Mouse (Mus musculus): Measurements from ENCODE around the gene Herpud1. TPM values are rescaled to one million over a fixed set of nuclear protein-coding genes. Genes with fewer than 3 reads are reported as not detected.

Herpud1 gene
- polyA plus RNA-seq, 1 experiment, result 56.0 TPM

DNA sequence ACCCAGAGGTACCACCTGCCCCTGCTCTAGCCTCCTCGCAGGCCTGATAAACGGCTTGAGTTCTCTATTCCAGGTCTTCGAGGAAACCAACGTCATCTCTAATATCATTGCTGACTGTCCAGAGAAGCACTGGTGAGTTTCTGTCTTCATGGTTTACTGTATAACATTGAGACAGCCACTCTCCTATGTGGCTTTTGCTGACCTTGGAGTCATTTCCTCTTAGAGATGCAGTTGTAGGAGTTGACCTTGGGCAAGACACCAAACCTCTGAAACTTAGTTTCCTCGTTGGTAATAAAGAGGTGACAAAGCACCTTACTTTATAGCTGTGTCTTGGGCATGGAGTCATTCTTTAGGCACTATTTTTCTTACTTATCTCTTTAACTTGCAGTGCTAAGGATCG is 26.3 kb downstream of the Herpud1 start:
- TF ChIP-seq POLR2A (IDR thresholded peaks at IDR 0.05; ENCODE audit: borderline replicate concordance, extremely low read depth, insufficient read depth, insufficient read length, poor library complexity, severe bottlenecking), result no peak

GRCm38 (mm10) chr8:94413509-94413908 is 27.3 kb downstream of the Herpud1 start:
- DNase-seq (ENCODE audit: low read depth), result no peak
- TF ChIP-seq POLR2A (IDR thresholded peaks at IDR 0.05; ENCODE audit: borderline replicate concordance, extremely low read depth, insufficient read depth, insufficient read length, poor library complexity, severe bottlenecking), result no peak
- no peak for TF ChIP-seq CTCF (IDR thresholded peaks at IDR 0.05; ENCODE audit: borderline replicate concordance, extremely low read depth, insufficient read depth, insufficient read length)

More for the DNA sequence above, 26.3 kb downstream of the Herpud1 start:
- no peak for DNase-seq (ENCODE audit: low read depth)

GRCm38 (mm10) chr8:94415218-94415617 is 29.0 kb downstream of the Herpud1 start:
- DNase-seq (ENCODE audit: low read depth), result peak; percentile 2
- TF ChIP-seq CTCF (IDR thresholded peaks at IDR 0.05; ENCODE audit: borderline replicate concordance, extremely low read depth, insufficient read depth, insufficient read length), result no peak
- no peak for TF ChIP-seq POLR2A (IDR thresholded peaks at IDR 0.05; ENCODE audit: borderline replicate concordance, extremely low read depth, insufficient read depth, insufficient read length, poor library complexity, severe bottlenecking)

DNA sequence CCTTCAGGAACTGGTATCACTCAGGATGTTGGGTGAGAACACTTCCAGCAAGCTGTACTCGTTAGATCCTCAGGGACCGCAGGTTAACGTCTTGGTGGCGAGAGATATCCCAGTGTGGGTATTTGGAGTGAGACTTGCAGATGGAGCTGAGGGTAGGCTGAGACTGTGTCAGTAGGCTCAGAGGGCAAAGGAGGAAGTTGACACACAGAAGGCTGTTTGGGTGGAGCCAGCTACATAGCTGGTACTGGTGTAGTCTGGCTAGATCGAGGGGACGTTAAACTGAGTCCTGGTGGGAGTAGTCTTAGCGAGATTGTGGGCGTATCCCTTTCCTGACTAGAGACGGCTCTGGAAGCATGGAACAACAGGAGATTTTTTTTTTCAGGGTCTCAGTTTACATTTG is 31.8 kb downstream of the Herpud1 start:
- TF ChIP-seq POLR2A (IDR thresholded peaks at IDR 0.05; ENCODE audit: borderline replicate concordance, extremely low read depth, insufficient read depth, insufficient read length, poor library complexity, severe bottlenecking) (no peak), CTCF (IDR thresholded peaks at IDR 0.05; ENCODE audit: borderline replicate concordance, extremely low read depth, insufficient read depth, insufficient read length) (no peak)
- DNase-seq (ENCODE audit: low read depth), result no peak

- TF ChIP-seq CTCF (IDR thresholded peaks at IDR 0.05; ENCODE audit: borderline replicate concordance, extremely low read depth, insufficient read depth, insufficient read length) (no peak), POLR2A (IDR thresholded peaks at IDR 0.05; ENCODE audit: borderline replicate concordance, extremely low read depth, insufficient read depth, insufficient read length, poor library complexity, severe bottlenecking) (no peak)
- no peak for DNase-seq (ENCODE audit: low read depth)
Measured at GRCm38 (mm10) chr8:94422270-94422669, 36.0 kb downstream of the Herpud1 start.

GRCm38 (mm10) chr8:94427953-94428352 is 41.7 kb downstream of the Herpud1 start:
- TF ChIP-seq POLR2A (IDR thresholded peaks at IDR 0.05; ENCODE audit: borderline replicate concordance, extremely low read depth, insufficient read depth, insufficient read length, poor library complexity, severe bottlenecking), result no peak
- no peak for TF ChIP-seq CTCF (IDR thresholded peaks at IDR 0.05; ENCODE audit: borderline replicate concordance, extremely low read depth, insufficient read depth, insufficient read length)
- DNase-seq (ENCODE audit: low read depth), result no peak

DNA sequence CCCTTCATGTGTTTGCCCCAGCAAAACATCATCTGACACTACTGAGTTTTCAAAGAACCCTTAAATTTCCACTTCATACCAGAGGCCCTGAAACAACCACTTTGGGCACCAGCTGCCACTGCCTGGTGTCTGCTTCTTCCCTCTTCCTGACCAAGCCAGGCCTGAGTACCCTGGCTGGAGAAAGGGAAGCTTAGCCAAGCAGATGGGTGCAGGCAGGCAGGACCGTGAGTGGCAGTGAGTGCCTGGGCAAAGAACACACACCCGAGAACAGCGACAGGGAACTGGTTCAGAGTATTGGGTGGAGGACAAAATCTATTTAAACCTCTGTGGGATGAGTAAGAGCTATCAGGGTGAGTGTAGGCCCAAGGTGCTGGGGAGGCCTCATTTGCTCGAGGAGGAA is 42.2 kb downstream of the Herpud1 start:
- TF ChIP-seq CTCF (IDR thresholded peaks at IDR 0.05; ENCODE audit: borderline replicate concordance, extremely low read depth, insufficient read depth, insufficient read length) (no peak), POLR2A (IDR thresholded peaks at IDR 0.05; ENCODE audit: borderline replicate concordance, extremely low read depth, insufficient read depth, insufficient read length, poor library complexity, severe bottlenecking) (no peak)
- DNase-seq (ENCODE audit: low read depth), result no peak

- no peak for DNase-seq (ENCODE audit: low read depth)
Measured at GRCm38 (mm10) chr8:94429376-94429775, 43.1 kb downstream of the Herpud1 start.

DNA sequence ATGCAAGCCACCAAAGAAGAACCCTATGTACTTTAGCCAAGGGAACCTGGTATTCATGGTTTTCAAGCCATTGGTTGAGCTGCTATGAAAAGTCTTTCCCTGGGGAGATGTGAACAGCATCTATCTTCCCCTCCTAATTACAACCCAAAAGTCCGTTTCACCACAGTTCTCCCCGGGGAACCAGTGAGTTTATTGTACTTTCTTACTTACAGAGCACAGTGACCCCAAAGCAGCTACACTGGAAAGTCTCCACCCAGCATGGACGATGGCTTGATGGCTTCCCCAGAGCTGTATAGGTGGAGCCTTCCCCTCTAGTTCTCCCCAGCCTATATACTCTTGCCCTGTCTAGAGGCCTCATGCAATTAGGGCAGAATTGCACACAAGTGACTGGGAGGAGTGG is 46.0 kb downstream of the Herpud1 start:
- TF ChIP-seq POLR2A (IDR thresholded peaks at IDR 0.05; ENCODE audit: borderline replicate concordance, extremely low read depth, insufficient read depth, insufficient read length, poor library complexity, severe bottlenecking) (no peak), CTCF (IDR thresholded peaks at IDR 0.05; ENCODE audit: borderline replicate concordance, extremely low read depth, insufficient read depth, insufficient read length) (no peak)

More at GRCm38 (mm10) chr8:94429376-94429775, 43.1 kb downstream of the Herpud1 start:
- TF ChIP-seq CTCF (IDR thresholded peaks at IDR 0.05; ENCODE audit: borderline replicate concordance, extremely low read depth, insufficient read depth, insufficient read length) (no peak), POLR2A (IDR thresholded peaks at IDR 0.05; ENCODE audit: borderline replicate concordance, extremely low read depth, insufficient read depth, insufficient read length, poor library complexity, severe bottlenecking) (no peak)

DNA sequence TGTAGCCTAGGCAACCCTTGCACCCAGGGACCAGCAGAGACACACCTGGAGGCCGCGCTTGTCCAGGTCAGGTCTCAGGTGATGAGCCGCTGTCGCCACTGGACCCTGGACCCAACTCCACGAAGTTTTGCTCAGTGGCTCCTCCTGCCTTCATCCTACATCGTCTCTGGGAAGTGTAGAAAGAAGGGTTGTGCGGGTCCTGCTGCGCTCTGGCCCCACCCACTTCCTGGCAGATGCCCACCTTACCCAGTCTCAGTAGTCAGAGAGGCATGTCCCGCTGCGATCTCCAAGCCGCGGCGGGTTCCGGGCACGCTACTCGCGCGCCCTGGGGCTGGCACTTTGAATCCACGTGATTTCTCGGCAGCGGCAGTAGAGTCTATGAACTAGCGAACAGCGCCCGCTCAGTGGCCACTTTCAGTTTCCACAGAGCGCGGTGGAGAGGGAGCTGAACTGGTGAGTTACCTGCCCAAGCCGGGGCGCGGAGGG is 47.8 kb downstream of the Herpud1 start, which contains the start of gene Nlrc5:
Gene Nlrc5, plus strand, starts transcription at position 376 of the 486 bp plus-strand sequence.
- TF ChIP-seq POLR2A (IDR thresholded peaks at IDR 0.05; ENCODE audit: borderline replicate concordance, extremely low read depth, insufficient read depth, insufficient read length, poor library complexity, severe bottlenecking) (no peak), CTCF (IDR thresholded peaks at IDR 0.05; ENCODE audit: borderline replicate concordance, extremely low read depth, insufficient read depth, insufficient read length) (no peak)

More for the DNA sequence above, 46.0 kb downstream of the Herpud1 start:
- no peak for DNase-seq (ENCODE audit: low read depth)

GRCm38 (mm10) chr8:94434958-94435357 is 48.7 kb downstream of the Herpud1 start:
- no peak for TF ChIP-seq CTCF (IDR thresholded peaks at IDR 0.05; ENCODE audit: borderline replicate concordance, extremely low read depth, insufficient read depth, insufficient read length)
- no peak for DNase-seq (ENCODE audit: low read depth)

More for the DNA sequence above, 47.8 kb downstream of the Herpud1 start, which contains the start of gene Nlrc5:
- DNase-seq (ENCODE audit: low read depth), result peak; percentile 67

DNA sequence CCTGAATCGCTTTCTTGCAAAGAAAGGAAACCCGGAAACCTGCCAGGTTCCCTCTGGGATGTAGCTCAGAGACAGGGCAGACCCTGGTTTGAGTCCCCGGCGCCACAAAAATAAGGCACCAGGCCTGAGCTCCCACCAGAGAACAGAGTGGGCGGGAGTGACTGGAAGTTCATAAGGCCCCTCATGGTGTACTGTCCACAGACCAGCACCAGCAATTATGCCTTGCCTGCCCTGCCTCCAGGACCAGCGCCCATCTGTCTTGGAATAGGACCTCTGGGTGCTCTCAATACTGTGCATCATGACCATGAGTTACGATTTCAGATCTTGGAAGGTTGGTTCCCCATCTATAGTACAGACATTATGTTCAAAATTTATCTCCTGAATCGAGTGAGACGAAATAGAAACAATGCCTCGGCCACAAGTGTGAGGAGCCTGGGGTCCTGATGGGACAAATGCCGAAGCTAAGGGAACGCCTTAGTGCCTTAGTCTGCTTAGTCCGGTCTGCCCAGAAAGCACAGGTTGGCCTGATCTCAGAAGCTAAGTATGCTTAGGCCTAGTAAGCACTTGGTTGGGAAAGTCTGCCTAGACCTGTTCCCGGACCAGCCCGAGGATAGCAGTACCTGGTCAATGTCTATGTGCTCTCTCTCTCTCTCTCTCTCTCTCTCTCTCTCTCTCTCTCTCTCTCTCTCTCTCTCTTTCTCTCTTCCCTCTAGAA is 49.3 kb downstream of the Herpud1 start:
- no peak for DNase-seq (ENCODE audit: low read depth)
- no peak for TF ChIP-seq POLR2A (IDR thresholded peaks at IDR 0.05; ENCODE audit: borderline replicate concordance, extremely low read depth, insufficient read depth, insufficient read length, poor library complexity, severe bottlenecking)
- TF ChIP-seq CTCF (IDR thresholded peaks at IDR 0.05; ENCODE audit: borderline replicate concordance, extremely low read depth, insufficient read depth, insufficient read length), result no peak
